Mouse (Mus musculus): ENCODE results near the gene Sox12. TPM values are rescaled to one million over a fixed set of nuclear protein-coding genes. Genes with fewer than 3 reads are reported as not detected.

The Sox12 gene
- polyA plus RNA-seq, 1 experiment from 2014 or later, result 20.7 TPM

GRCm38 (mm10) chr2:152413765-152414584 lies 16.1 kb upstream of the Sox12 start:
- peak overlapping the region; percentile 90 for H3K4me2 ChIP-seq (ENCODE audit: low read depth, low read length)
- H3K9ac ChIP-seq (replicated peaks; ENCODE audit: low read length), result peak overlapping the region; percentile 98
- DNase-seq (ENCODE audit: low spot score) (peak; percentile 46), ATAC-seq (replicated peaks; ENCODE audit: insufficient number of reproducible peaks, low FRiP score, low TSS enrichment, low read depth) (no peak)
- H3K4me1 ChIP-seq (ENCODE audit: control insufficient read depth, insufficient read depth, low read length), result peaks cover 6% of the 10 kb centered on the region
- H3K27ac ChIP-seq (replicated peaks; ENCODE audit: low read depth, low read length), result peak overlapping the region; percentile 98
- WGBS, result under 1% methylated on average over 71 of the region's 86 CpGs
- no peaks in the 10 kb centered on the region for H3K36me3 ChIP-seq (replicated peaks; ENCODE audit: control insufficient read depth, insufficient read depth, low read depth, low read length)
- no peaks in the 10 kb centered on the region; the same call in 1 of the 2 replicates for H3K9me3 ChIP-seq (replicated peaks; ENCODE audit: control insufficient read depth, low read length)
- no peaks in the 10 kb centered on the region for H3K27me3 ChIP-seq (ENCODE audit: control insufficient read depth, insufficient read depth, low read length)
- H3K4me3 ChIP-seq (ENCODE audit: low read depth, low read length), result peak overlapping the region; percentile 93

GRCm38 (mm10) chr2:152413158-152413764 lies 15.4 kb upstream of the Sox12 start:
- Histone ChIP-seq H3K36me3 (replicated peaks; ENCODE audit: control insufficient read depth, insufficient read depth, low read depth, low read length) (no peaks in the 10 kb centered on the region), H3K9me3 (replicated peaks; ENCODE audit: control insufficient read depth, low read length) (no peaks in the 10 kb centered on the region; the same call in 1 of the 2 replicates), H3K4me3 (ENCODE audit: low read depth, low read length) (peak overlapping the region; percentile 93), H3K4me1 (ENCODE audit: control insufficient read depth, insufficient read depth, low read length) (peaks cover 6% of the 10 kb centered on the region), H3K9ac (replicated peaks; ENCODE audit: low read length) (peak overlapping the region; percentile 98), H3K4me2 (ENCODE audit: low read depth, low read length) (peak overlapping the region; percentile 90), H3K27me3 (ENCODE audit: control insufficient read depth, insufficient read depth, low read length) (no peaks in the 10 kb centered on the region), H3K27ac (replicated peaks; ENCODE audit: low read depth, low read length) (peak overlapping the region; percentile 98)
- 1% methylated on average over 21 of the region's 21 CpGs for WGBS
- DNase-seq (ENCODE audit: low spot score), result no peak
- no peak for ATAC-seq (replicated peaks; ENCODE audit: insufficient number of reproducible peaks, low FRiP score, low TSS enrichment, low read depth)

- H3K4me3 ChIP-seq (ENCODE audit: low read depth, low read length), result peak overlapping the region; percentile 93
- no peaks in the 10 kb centered on the region for H3K27me3 ChIP-seq (ENCODE audit: control insufficient read depth, insufficient read depth, low read length)
- H3K4me1 ChIP-seq (ENCODE audit: control insufficient read depth, insufficient read depth, low read length), result peaks cover 6% of the 10 kb centered on the region
- peak overlapping the region; percentile 95 for H3K27ac ChIP-seq (replicated peaks; ENCODE audit: low read depth, low read length)
- 2% methylated on average over 15 of the region's 15 CpGs for WGBS
- no peaks in the 10 kb centered on the region; the same call in 1 of the 2 replicates for H3K9me3 ChIP-seq (replicated peaks; ENCODE audit: control insufficient read depth, low read length)
- DNase-seq (ENCODE audit: low spot score) (peak; percentile 39), ATAC-seq (replicated peaks; ENCODE audit: insufficient number of reproducible peaks, low FRiP score, low TSS enrichment, low read depth) (no peak)
- H3K9ac ChIP-seq (replicated peaks; ENCODE audit: low read length), result peak overlapping the region; percentile 98
- H3K4me2 ChIP-seq (ENCODE audit: low read depth, low read length), result peak overlapping the region; percentile 90
- H3K36me3 ChIP-seq (replicated peaks; ENCODE audit: control insufficient read depth, insufficient read depth, low read depth, low read length), result no peaks in the 10 kb centered on the region
These were observed 14.8 kb upstream of the Sox12 start for GRCm38 (mm10) chr2:152412526-152413157.

- Histone ChIP-seq H3K4me3 (ENCODE audit: low read depth, low read length) (peak overlapping the region; percentile 93), H3K9ac (replicated peaks; ENCODE audit: low read length) (peak overlapping the region; percentile 60), H3K27me3 (ENCODE audit: control insufficient read depth, insufficient read depth, low read length) (no peaks in the 10 kb centered on the region), H3K9me3 (replicated peaks; ENCODE audit: control insufficient read depth, low read length) (no peaks in the 10 kb centered on the region; the same call in 1 of the 2 replicates), H3K4me1 (ENCODE audit: control insufficient read depth, insufficient read depth, low read length) (peaks cover 7% of the 10 kb centered on the region), H3K27ac (replicated peaks; ENCODE audit: low read depth, low read length) (peak overlapping the region; percentile 95), H3K4me2 (ENCODE audit: low read depth, low read length) (peak overlapping the region; percentile 90), H3K36me3 (replicated peaks; ENCODE audit: control insufficient read depth, insufficient read depth, low read depth, low read length) (no peaks in the 10 kb centered on the region)
- DNase-seq (ENCODE audit: low spot score) (peak; percentile 69), ATAC-seq (replicated peaks; ENCODE audit: insufficient number of reproducible peaks, low FRiP score, low TSS enrichment, low read depth) (peak; percentile 11; the same call in 1 of the 2 replicates)
- 2% methylated on average over 7 of the region's 7 CpGs for WGBS
These were observed 13.6 kb upstream of the Sox12 start for GRCm38 (mm10) chr2:152411471-152411870.

GRCm38 (mm10) chr2:152410971-152411371 lies 13.1 kb upstream of the Sox12 start:
- 2% methylated on average over 15 of the region's 15 CpGs for WGBS
- Histone ChIP-seq H3K36me3 (replicated peaks; ENCODE audit: control insufficient read depth, insufficient read depth, low read depth, low read length) (no peaks in the 10 kb centered on the region), H3K4me2 (ENCODE audit: low read depth, low read length) (peak overlapping the region; percentile 90), H3K27me3 (ENCODE audit: control insufficient read depth, insufficient read depth, low read length) (no peaks in the 10 kb centered on the region), H3K27ac (replicated peaks; ENCODE audit: low read depth, low read length) (peak overlapping the region; percentile 95), H3K4me3 (ENCODE audit: low read depth, low read length) (peak overlapping the region; percentile 93), H3K9ac (replicated peaks; ENCODE audit: low read length) (peak overlapping the region; percentile 14), H3K4me1 (ENCODE audit: control insufficient read depth, insufficient read depth, low read length) (peaks cover 8% of the 10 kb centered on the region), H3K9me3 (replicated peaks; ENCODE audit: control insufficient read depth, low read length) (no peaks in the 10 kb centered on the region; the same call in 1 of the 2 replicates)
- DNase-seq (ENCODE audit: low spot score), result peak; percentile 98
- peak; percentile 77 for ATAC-seq (replicated peaks; ENCODE audit: insufficient number of reproducible peaks, low FRiP score, low TSS enrichment, low read depth)

GRCm38 (mm10) chr2:152409781-152410180 lies 11.9 kb upstream of the Sox12 start:
- WGBS, result 69% methylated on average over 6 of the region's 6 CpGs
- Histone ChIP-seq H3K4me3 (ENCODE audit: low read depth, low read length) (no peak overlapping the region), H3K36me3 (replicated peaks; ENCODE audit: control insufficient read depth, insufficient read depth, low read depth, low read length) (no peaks in the 10 kb centered on the region), H3K9ac (replicated peaks; ENCODE audit: low read length) (no peak overlapping the region), H3K27me3 (ENCODE audit: control insufficient read depth, insufficient read depth, low read length) (no peaks in the 10 kb centered on the region), H3K9me3 (replicated peaks; ENCODE audit: control insufficient read depth, low read length) (no peaks in the 10 kb centered on the region), H3K4me2 (ENCODE audit: low read depth, low read length) (no peak overlapping the region), H3K27ac (replicated peaks; ENCODE audit: low read depth, low read length) (peak overlapping the region; percentile 95), H3K4me1 (ENCODE audit: control insufficient read depth, insufficient read depth, low read length) (peaks cover 8% of the 10 kb centered on the region)
- DNase-seq (ENCODE audit: low spot score) (no peak), ATAC-seq (replicated peaks; ENCODE audit: insufficient number of reproducible peaks, low FRiP score, low TSS enrichment, low read depth) (no peak)

GRCm38 (mm10) chr2:152406126-152406525 lies 8.3 kb upstream of the Sox12 start:
- peak overlapping the region; percentile 33 for H3K4me3 ChIP-seq (ENCODE audit: low read depth, low read length)
- 0% methylated on average over 19 of the region's 19 CpGs for WGBS
- H3K9ac ChIP-seq (replicated peaks; ENCODE audit: low read length), result no peak overlapping the region; the same call in 1 of the 2 replicates

More at GRCm38 (mm10) chr2:152406126-152406525, 8.3 kb upstream of the Sox12 start:
- no peaks in the 10 kb centered on the region for H3K36me3 ChIP-seq (replicated peaks; ENCODE audit: control insufficient read depth, insufficient read depth, low read depth, low read length)
- H3K27ac ChIP-seq (replicated peaks; ENCODE audit: low read depth, low read length), result peak overlapping the region; percentile 16; the same call in 1 of the 2 replicates
- H3K27me3 ChIP-seq (ENCODE audit: control insufficient read depth, insufficient read depth, low read length), result no peaks in the 10 kb centered on the region
- H3K4me2 ChIP-seq (ENCODE audit: low read depth, low read length), result peak overlapping the region; percentile 48
- no peaks in the 10 kb centered on the region for H3K9me3 ChIP-seq (replicated peaks; ENCODE audit: control insufficient read depth, low read length)
- peak; percentile 98 for DNase-seq (ENCODE audit: low spot score)
- ATAC-seq (replicated peaks; ENCODE audit: insufficient number of reproducible peaks, low FRiP score, low TSS enrichment, low read depth), result peak; percentile 93
- peaks cover 8% of the 10 kb centered on the region for H3K4me1 ChIP-seq (ENCODE audit: control insufficient read depth, insufficient read depth, low read length)

All from embryonic facial prominence, embryonic 11.5 days (tissue).